Mouse (Mus musculus) heart, embryonic 12.5 days (tissue): Measurements from ENCODE around the gene Zfp592. TPM values are rescaled to one million over a fixed set of nuclear protein-coding genes. Genes with fewer than 3 reads are reported as not detected.

Experiments
- ATAC-seq: fragments of 200-750 bp; cut with Nextera tagmentation; 2 replicates; pipeline ENCODE4 v1.8.0; 2017; ENCODE audit warnings: moderate TSS enrichment, moderate library complexity; ENCODE audit not compliant: insufficient number of reproducible peaks, low FRiP score
- H3K27ac ChIP-seq: fragments of 300-500 bp; sonication (generic); 2 replicates; pipeline ENCODE4 v1.5.1; 2016; ENCODE audit warnings: mild to moderate bottlenecking, moderate library complexity; ENCODE audit not compliant: poor library complexity, severe bottlenecking
- H3K27me3 ChIP-seq: fragments of 300-500 bp; sonication (generic); replicated peaks from 2 replicates; pipeline ENCODE4 v1.6.1; 2016; ENCODE audit warnings: mild to moderate bottlenecking, moderate library complexity
- H3K36me3 ChIP-seq: fragments of 300-500 bp; sonication (generic); 2 replicates; pipeline ENCODE4 v1.6.1; 2016; ENCODE audit warnings: mild to moderate bottlenecking, moderate library complexity
- H3K4me1 ChIP-seq: fragments of 300-500 bp; sonication (generic); replicated peaks from 2 replicates; pipeline ENCODE4 v1.6.1; 2016; ENCODE audit warnings: mild to moderate bottlenecking
- H3K4me2 ChIP-seq: fragments of 300-500 bp; sonication (generic); 2 replicates; pipeline ENCODE4 v1.6.1; 2016; ENCODE audit warnings: mild to moderate bottlenecking, moderate library complexity
- H3K4me3 ChIP-seq: fragments of 300-500 bp; sonication (generic); 2 replicates; pipeline ENCODE4 v1.5.1; 2016; ENCODE audit warnings: mild to moderate bottlenecking
- H3K9ac ChIP-seq: fragments of 300-500 bp; sonication (generic); 2 replicates; pipeline ENCODE4 v1.6.1; 2016; ENCODE audit warnings: mild to moderate bottlenecking, moderate library complexity
- H3K9me3 ChIP-seq: fragments of 300-500 bp; sonication (generic); replicated peaks from 2 replicates; pipeline ENCODE4 v1.6.1; 2016; ENCODE audit warnings: mild to moderate bottlenecking, moderate library complexity
- WGBS: fragments of 180-500 bp; shearing (Covaris S2); methylation state at CpG from one replicate; pipeline ENCODE4 v1.1.7; 2016; 5-methylcytosine and 5-hydroxymethylcytosine counted together
- polyA plus RNA-seq: library from polyadenylated mRNA; unstranded; fragments of >200 nt; fragmentation: Nextera tagmentation; extraction: Ambion mirVana; gene quantifications from 2 replicates; pipeline ENCODE4 v1.2.1, GENCODE M21; 2016

Zfp592 gene
- polyA plus RNA-seq, 1 experiment from 2014 or later = 15.2 TPM

DNA sequence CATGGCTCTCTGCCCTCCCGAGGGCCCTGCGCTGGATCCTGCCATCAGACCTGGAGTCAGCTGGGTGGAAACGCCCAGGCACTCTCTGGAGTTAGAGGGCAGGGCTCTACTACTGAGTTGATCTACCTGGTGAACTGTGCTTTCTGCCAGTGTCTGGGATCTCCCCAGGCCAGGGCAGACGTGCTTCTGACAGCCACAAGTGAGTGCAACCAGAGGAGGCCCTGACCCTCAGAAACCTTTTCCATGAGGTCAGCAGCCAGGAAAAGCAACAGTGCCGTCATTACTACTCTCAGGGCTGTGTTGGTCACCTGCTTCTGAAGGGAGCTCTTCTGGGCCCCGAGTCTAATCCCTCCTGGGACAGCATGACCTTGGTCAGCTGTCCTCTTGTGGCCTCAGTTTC lies 83.5 kb downstream of the Zfp592 start:
- Histone ChIP-seq H3K27ac (peak overlapping the region; percentile 96), H3K9me3 (0 out of 2 replicates have a peak, but pooled peaks cover 2% of the 10 kb centered on the region), H3K9ac (peak overlapping the region; percentile 49; the same call in 1 of the 2 replicates), H3K36me3 (peaks cover 41% of the 10 kb centered on the region), H3K27me3 (no peaks in the 10 kb centered on the region), H3K4me3 (no peak overlapping the region), H3K4me2 (peak overlapping the region; percentile 5; the same call in 1 of the 2 replicates), H3K4me1 (peaks cover 83% of the 10 kb centered on the region)
- 36% methylated on average over 6 of the region's 6 CpGs for WGBS
- ATAC-seq = peak; percentile 49

GRCm38 (mm10) chr7:81078740-81079139 lies 85.3 kb downstream of the Zfp592 start:
- no peaks in the 10 kb centered on the region for H3K27me3 ChIP-seq
- peak overlapping the region; percentile 96 for H3K27ac ChIP-seq
- H3K4me3 ChIP-seq = no peak overlapping the region
- peak; percentile 41 for ATAC-seq
- H3K4me2 ChIP-seq = peak overlapping the region; percentile 13; the same call in 1 of the 2 replicates
- no peak overlapping the region for H3K9ac ChIP-seq
- no peaks in the 10 kb centered on the region for H3K9me3 ChIP-seq
- H3K36me3 ChIP-seq = peaks cover 35% of the 10 kb centered on the region
- H3K4me1 ChIP-seq = peaks cover 69% of the 10 kb centered on the region
- WGBS = 39% methylated on average over 6 of the region's 6 CpGs

DNA sequence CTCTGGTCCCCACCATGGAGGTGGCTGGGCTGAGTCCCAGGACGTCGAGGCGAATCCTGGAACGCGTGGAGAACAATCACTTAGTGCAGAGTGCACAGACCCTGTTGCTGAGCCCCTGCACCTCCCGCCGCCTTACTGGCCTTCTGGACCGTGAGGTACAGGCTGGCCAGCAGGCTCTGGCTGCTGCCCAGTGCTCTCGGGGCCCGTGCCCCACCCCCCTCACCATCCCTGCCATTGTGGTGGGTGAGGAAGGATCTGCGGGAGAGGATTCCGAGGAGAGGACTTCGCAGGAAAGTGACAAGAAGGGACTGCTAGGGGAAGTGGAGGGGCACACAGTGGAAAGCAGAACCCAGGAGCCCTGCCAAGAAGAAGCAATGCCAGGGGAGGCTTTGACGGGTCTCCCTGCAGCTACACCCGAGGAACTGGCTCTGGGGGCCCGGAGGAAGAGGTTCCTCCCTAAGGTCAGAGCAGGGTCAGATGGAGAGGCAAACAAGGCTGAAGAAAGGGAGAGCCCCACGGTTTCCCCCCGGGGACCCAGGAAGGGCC lies 100.0 kb downstream of the Zfp592 start:
- peak overlapping the region; percentile 66 for H3K9ac ChIP-seq

GRCm38 (mm10) chr7:81094104-81094757 lies 100.8 kb downstream of the Zfp592 start:
- Histone ChIP-seq H3K4me1 (peaks cover 21% of the 10 kb centered on the region), H3K4me3 (no peak overlapping the region), H3K9ac (peak overlapping the region; percentile 66), H3K4me2 (no peak overlapping the region), H3K27me3 (no peaks in the 10 kb centered on the region), H3K9me3 (no peaks in the 10 kb centered on the region), H3K36me3 (peaks cover 72% of the 10 kb centered on the region), H3K27ac (peak overlapping the region; percentile 72)
- ATAC-seq = no peak
- WGBS = 46% methylated on average over 6 of the region's 6 CpGs

More for the DNA sequence above, 100.0 kb downstream of the Zfp592 start:
- Histone ChIP-seq H3K36me3 (peaks cover 68% of the 10 kb centered on the region), H3K9me3 (no peaks in the 10 kb centered on the region), H3K4me1 (peaks cover 21% of the 10 kb centered on the region), H3K27ac (peak overlapping the region; percentile 72), H3K4me2 (no peak overlapping the region), H3K27me3 (no peaks in the 10 kb centered on the region), H3K4me3 (no peak overlapping the region)
- 57% methylated on average over 18 of the region's 18 CpGs for WGBS
- peak; percentile 15; the same call in 1 of the 2 replicates for ATAC-seq

Other genes starting within 250 kb of the Zfp592 start
- gene Iqgap1, start 167.7 kb upstream of the Zfp592 start, polyA plus RNA-seq = 41.3 and 42.0 TPM in 2 replicates
- gene Zscan2, start 132.8 kb upstream of the Zfp592 start, polyA plus RNA-seq = 2.0 and 2.4 TPM in 2 replicates
- gene Wdr73, start 92.4 kb upstream of the Zfp592 start, polyA plus RNA-seq = 18.8 and 19.9 TPM in 2 replicates
- 3.6 and 3.7 TPM in 2 replicates for gene Nmb, start 88.6 kb upstream of the Zfp592 start, polyA plus RNA-seq
- gene Sec11a, start 45.9 kb upstream of the Zfp592 start, polyA plus RNA-seq = 145 and 152 TPM in 2 replicates
- 30.2 and 30.4 TPM in 2 replicates for gene Alpk3, start 63.9 kb downstream of the Zfp592 start, polyA plus RNA-seq
- 0.14 and 0.26 TPM in 2 replicates for gene Slc28a1, start 121.1 kb downstream of the Zfp592 start, polyA plus RNA-seq
- 3.8 and 3.9 TPM in 2 replicates for gene Pde8a, start 219.9 kb downstream of the Zfp592 start, polyA plus RNA-seq